In the genomic region with DNA sequence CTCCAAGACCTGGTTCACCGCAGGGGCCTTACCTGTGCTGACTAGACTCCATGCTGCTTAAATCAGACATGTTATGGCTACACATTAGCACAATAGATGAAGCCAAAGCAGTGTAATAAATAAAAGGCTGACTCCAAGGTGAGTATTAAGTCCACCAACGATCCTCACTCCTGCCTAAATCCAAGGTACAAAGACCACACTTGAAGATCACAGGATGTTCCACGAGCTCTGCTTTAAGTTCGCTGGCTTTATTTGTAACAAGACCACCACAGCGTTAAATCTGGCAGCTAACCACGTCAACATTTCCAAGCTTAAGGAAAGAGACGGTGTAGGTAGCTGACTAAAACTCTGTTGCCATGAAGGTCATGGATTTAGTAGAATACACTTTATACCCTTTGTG, we compare ENCODE assay signal across 17 mouse cellular contexts.
"Had no signal": no experiment of that assay in that cellular context is flagged by ENCODE, and none has a peak within 500 bp of the region (broad histone marks: within the 10 kb centered on the region; RNA-seq: fewer than 3 reads in every experiment).

No protein-coding gene starts in this region.

- H3K4me2 ChIP-seq: lung, embryonic 15.5 days; midbrain, embryonic 11.5 days; midbrain, embryonic 13.5 days; midbrain, embryonic 15.5 days; neural tube, embryonic 12.5 days had no signal

- H3K4me1 ChIP-seq: midbrain, embryonic 13.5 days; midbrain, embryonic 15.5 days; neural tube, embryonic 12.5 days had no signal

- H3K4me3 ChIP-seq: lung, embryonic 15.5 days; megakaryocyte, embryonic 14.5 days; midbrain, embryonic 13.5 days; midbrain, embryonic 15.5 days; neural tube, embryonic 12.5 days had no signal

- H3K9ac ChIP-seq: lung, embryonic 15.5 days; midbrain, embryonic 13.5 days; midbrain, embryonic 15.5 days; neural tube, embryonic 12.5 days had no signal

- H3K9me3 ChIP-seq: lung, embryonic 15.5 days; megakaryocyte, embryonic 14.5 days; midbrain, embryonic 13.5 days; midbrain, embryonic 15.5 days; neural tube, embryonic 12.5 days had no signal

- ATAC-seq: lung, postnatal 0 days; midbrain, embryonic 13.5 days; midbrain, embryonic 15.5 days had no signal

- H3K36me3 ChIP-seq: lung, embryonic 15.5 days; midbrain, embryonic 15.5 days had no signal

- DNase-seq: lung, adult 2 months; lung, postnatal 14 days; lung, postnatal 36 days; right cerebral cortex, postnatal 25 days; right cerebral cortex, postnatal 4 days; spleen, adult 18-20 months; thymus, adult 2 months; thymus, postnatal 25 days; thymus, postnatal 4 days had no signal

- H3K27ac ChIP-seq: lung, embryonic 15.5 days; macrophage; midbrain, embryonic 13.5 days; midbrain, embryonic 15.5 days; neural tube, embryonic 12.5 days had no signal

- H3K27me3 ChIP-seq: lung, embryonic 15.5 days; megakaryocyte, embryonic 14.5 days; midbrain, embryonic 13.5 days; midbrain, embryonic 15.5 days; neural tube, embryonic 12.5 days had no signal
